In the genomic region with DNA sequence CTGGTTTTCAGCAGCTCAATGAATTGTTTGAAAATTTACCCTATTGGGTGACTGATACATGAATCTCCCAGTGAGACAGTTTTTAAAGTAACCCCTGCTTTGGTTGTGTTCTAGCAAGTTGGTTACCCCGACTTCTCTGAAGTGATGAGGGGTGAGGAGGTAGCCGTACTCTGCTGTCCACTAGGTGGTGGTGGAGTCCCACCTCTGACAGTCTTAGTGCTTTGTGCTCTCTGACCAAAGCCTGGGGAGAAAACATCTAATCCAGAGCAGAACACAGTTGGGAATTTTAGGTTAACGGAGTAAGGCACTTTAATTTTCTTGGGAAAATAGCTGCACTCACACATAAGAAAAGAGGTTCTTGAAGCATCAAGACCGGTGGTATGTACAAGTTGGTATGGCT, we compare ENCODE assay signal across 8 mouse cellular contexts.
A peak's percentile ranks its signal among the peaks of the same experiment; 100 is the strongest.
DNase-seq lines count a peak whose midpoint lies in the region; ATAC-seq and TF ChIP-seq lines count a peak whose summit lies in the region.

No protein-coding gene starts in this region.

- no peak overlapping the region for H3K9ac ChIP-seq in forebrain, embryonic 15.5 days (replicated peaks)

- no peak overlapping the region for H3K27ac ChIP-seq in forebrain, embryonic 15.5 days (replicated peaks)

- TF ChIP-seq CTCF in lung, adult 2 months (IDR thresholded peaks at IDR 0.05; ENCODE audit: insufficient read depth, low read length) = peak; percentile 60

- DNase-seq in spleen, adult 18-20 months = peak; percentile 10 to 44
- no peak for DNase-seq in spleen, adult 12 weeks (ENCODE audit: low spot score)
- peak; percentile 79 to 81 for DNase-seq in cerebellum, adult 18-20 months
- DNase-seq in kidney, postnatal 25 days = peak; percentile 54 to 64
- DNase-seq in lung, adult 2 months = no peak
- peak; percentile 68 for DNase-seq in retina, postnatal 1 day

- no peaks in the 10 kb centered on the region for H3K27me3 ChIP-seq in forebrain, embryonic 15.5 days

- H3K4me2 ChIP-seq in forebrain, embryonic 15.5 days (replicated peaks) = no peak overlapping the region

- peak; percentile 83 for ATAC-seq in forebrain, embryonic 15.5 days (replicated peaks)
- no peak for ATAC-seq in monocyte, adult 5-6 weeks (replicated peaks; ENCODE audit: insufficient number of reproducible peaks, low FRiP score, low TSS enrichment, poor library complexity, severe bottlenecking)

- H3K4me1 ChIP-seq in forebrain, embryonic 15.5 days = peaks cover 3% of the 10 kb centered on the region; the same call in 1 of the 2 replicates
- H3K4me1 ChIP-seq in lung, adult 2 months (ENCODE audit: control insufficient read depth, insufficient read depth, low read length) = no peaks in the 10 kb centered on the region

- no peaks in the 10 kb centered on the region for H3K9me3 ChIP-seq in forebrain, embryonic 15.5 days

- H3K36me3 ChIP-seq in forebrain, embryonic 15.5 days = no peaks in the 10 kb centered on the region

- 18% methylated on average over 4 of the region's 4 CpGs for WGBS in forebrain, embryonic 15.5 days
- 22% methylated on average over 4 of the region's 4 CpGs for WGBS in lung, adult 2 months

- no peak overlapping the region for H3K4me3 ChIP-seq in forebrain, embryonic 15.5 days
- no peak overlapping the region for H3K4me3 ChIP-seq in lung, adult 2 months (replicated peaks; ENCODE audit: extremely low read depth, low read depth, low read length)

- TF ChIP-seq POLR2A in lung, adult 2 months (IDR thresholded peaks at IDR 0.05; ENCODE audit: borderline replicate concordance, extremely low read depth, low read depth, low read length) = no peak

Comparison
In these comparisons a context has a peak if more than half of its experiments do, and no peak if none do; other contexts are left out.
1. DNase-seq: peak in spleen, adult 18-20 months (2 of 2), cerebellum, adult 18-20 months (2 of 2), kidney, postnatal 25 days (2 of 2) and retina, postnatal 1 day (single experiment); none in spleen, adult 12 weeks (single experiment) and lung, adult 2 months (single experiment).